Mouse (Mus musculus) gastrocnemius, adult 18-20 months (tissue): Measurements from ENCODE around the gene Cdk5rap3. TPM values are rescaled to one million over a fixed set of nuclear protein-coding genes. Genes with fewer than 3 reads are reported as not detected.

Experiments used
- DNase-seq: peaks from one replicate; pipeline ENCODE4 v3.0.0; 2021; ENCODE audit warnings: low spot score
- total RNA-seq, 2 experiments: library from RNA; stranded (reverse); gene quantifications; 2 replicates each; pipeline ENCODE4 v1.2.3; 2021

Gene Cdk5rap3
- total RNA-seq, 2 experiments from 2014 or later = 24.9 to 25.7 TPM

GRCm38 (mm10) chr11:96899449-96900306 lies 16.6 kb downstream of the Cdk5rap3 start:
- DNase-seq = no peak

GRCm38 (mm10) chr11:96895886-96896285 lies 20.4 kb downstream of the Cdk5rap3 start:
- DNase-seq = no peak

GRCm38 (mm10) chr11:96893203-96893842 lies 23.0 kb downstream of the Cdk5rap3 start:
- no peak for DNase-seq

- no peak for DNase-seq
Observed at GRCm38 (mm10) chr11:96891784-96892527, 24.3 kb downstream of the Cdk5rap3 start.

GRCm38 (mm10) chr11:96886942-96887546 lies 29.3 kb downstream of the Cdk5rap3 start:
- no peak for DNase-seq

GRCm38 (mm10) chr11:96885901-96886340 lies 30.4 kb downstream of the Cdk5rap3 start:
- no peak for DNase-seq

GRCm38 (mm10) chr11:96880296-96880695 lies 36.0 kb downstream of the Cdk5rap3 start:
- DNase-seq = no peak

GRCm38 (mm10) chr11:96879359-96879758 lies 36.9 kb downstream of the Cdk5rap3 start:
- no peak for DNase-seq

- DNase-seq = no peak
Observed at GRCm38 (mm10) chr11:96878715-96879114, 37.6 kb downstream of the Cdk5rap3 start.

GRCm38 (mm10) chr11:96877071-96877470 lies 39.2 kb downstream of the Cdk5rap3 start:
- no peak for DNase-seq

- no peak for DNase-seq
Observed at GRCm38 (mm10) chr11:96876300-96877040, 39.8 kb downstream of the Cdk5rap3 start.

- peak; percentile 38 for DNase-seq
Observed at GRCm38 (mm10) chr11:96875745-96876144, 40.6 kb downstream of the Cdk5rap3 start.

GRCm38 (mm10) chr11:96875270-96875669 lies 41.0 kb downstream of the Cdk5rap3 start:
- DNase-seq = no peak

- DNase-seq = peak; percentile 51
Observed at GRCm38 (mm10) chr11:96873601-96874140, 42.6 kb downstream of the Cdk5rap3 start.

GRCm38 (mm10) chr11:96872441-96873379 lies 43.6 kb downstream of the Cdk5rap3 start:
- no peak for DNase-seq

GRCm38 (mm10) chr11:96867149-96867548 lies 49.1 kb downstream of the Cdk5rap3 start:
- DNase-seq = peak; percentile 71

- peak; percentile 47 for DNase-seq
Observed at GRCm38 (mm10) chr11:96863206-96863995, 52.9 kb downstream of the Cdk5rap3 start.

- DNase-seq = no peak
Observed at GRCm38 (mm10) chr11:96862534-96862933, 53.8 kb downstream of the Cdk5rap3 start.
